Mouse (Mus musculus) heart, postnatal 0 days (tissue): ENCODE measurements at regions not wholly inside any gene's neighbourhood (a gene's known extent, or its start where the extent isn't known, plus 50 kb on each side); places are given as distances from the start of the nearest gene placed in this dataset.

Source experiments
- CTCF ChIP-seq: IDR thresholded peaks from 2 replicates; pipeline ENCODE4 v1.5.1; 2016; ENCODE audit warnings: antibody characterized with exemption, control low read depth, low read depth
- EP300 ChIP-seq: IDR thresholded peaks from 2 replicates; pipeline ENCODE4 v1.6.1; 2016; ENCODE audit warnings: antibody characterized with exemption, low read depth

DNA sequence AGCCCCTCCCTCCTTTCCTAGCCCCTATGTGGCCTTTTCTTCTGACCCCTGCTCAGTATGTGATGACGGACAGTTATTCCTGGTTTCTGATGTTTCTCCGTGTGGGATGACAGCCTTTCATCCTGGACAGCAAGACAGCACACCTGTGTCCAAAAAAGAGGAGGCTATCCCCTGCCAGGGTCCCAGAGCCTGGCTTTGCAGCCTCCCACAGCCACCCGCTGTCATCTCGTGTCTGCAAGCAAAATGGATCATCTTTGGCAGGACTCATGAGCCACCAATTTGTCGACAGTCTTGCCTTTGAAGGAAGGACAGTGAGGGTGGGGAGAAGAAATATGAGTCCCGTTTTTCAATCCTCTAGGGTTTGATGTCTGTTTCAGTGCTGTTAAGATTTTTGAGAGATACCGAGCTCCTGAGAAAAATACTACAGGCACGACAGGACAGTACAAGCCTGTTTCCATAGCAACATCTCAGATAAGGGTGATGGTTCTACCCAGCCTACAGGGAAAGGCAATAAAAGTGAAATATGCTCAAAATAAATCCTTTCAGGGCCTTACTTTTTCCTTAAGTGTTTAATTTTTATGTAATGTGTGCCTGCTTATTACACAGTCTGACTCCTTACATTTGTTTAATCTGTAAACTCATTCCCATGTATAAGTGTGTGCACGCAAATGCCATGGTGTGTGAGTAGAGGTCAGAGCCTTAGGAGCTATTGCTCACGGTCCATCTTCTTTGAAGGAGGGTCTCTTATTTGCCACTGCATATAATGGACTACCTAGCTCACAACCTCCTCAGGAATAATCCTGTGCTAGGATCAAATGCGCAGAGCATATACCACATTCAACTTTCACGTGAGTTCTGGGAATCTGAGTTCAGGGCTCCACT is 125.5 kb upstream of the Nckap5 start:
- TF ChIP-seq CTCF (no peak), EP300 (no peak)
